Mouse (Mus musculus) 3134 (cell line): ENCODE measurements around the gene Psmg3.

Experiments
- DNase-seq: peaks from one replicate; pipeline ENCODE4 v3.0.0-alpha.2; 2011; ENCODE audit warnings: low spot score; ENCODE audit not compliant: insufficient read length; ENCODE audit errors: extremely low read depth

The Psmg3 gene

DNA sequence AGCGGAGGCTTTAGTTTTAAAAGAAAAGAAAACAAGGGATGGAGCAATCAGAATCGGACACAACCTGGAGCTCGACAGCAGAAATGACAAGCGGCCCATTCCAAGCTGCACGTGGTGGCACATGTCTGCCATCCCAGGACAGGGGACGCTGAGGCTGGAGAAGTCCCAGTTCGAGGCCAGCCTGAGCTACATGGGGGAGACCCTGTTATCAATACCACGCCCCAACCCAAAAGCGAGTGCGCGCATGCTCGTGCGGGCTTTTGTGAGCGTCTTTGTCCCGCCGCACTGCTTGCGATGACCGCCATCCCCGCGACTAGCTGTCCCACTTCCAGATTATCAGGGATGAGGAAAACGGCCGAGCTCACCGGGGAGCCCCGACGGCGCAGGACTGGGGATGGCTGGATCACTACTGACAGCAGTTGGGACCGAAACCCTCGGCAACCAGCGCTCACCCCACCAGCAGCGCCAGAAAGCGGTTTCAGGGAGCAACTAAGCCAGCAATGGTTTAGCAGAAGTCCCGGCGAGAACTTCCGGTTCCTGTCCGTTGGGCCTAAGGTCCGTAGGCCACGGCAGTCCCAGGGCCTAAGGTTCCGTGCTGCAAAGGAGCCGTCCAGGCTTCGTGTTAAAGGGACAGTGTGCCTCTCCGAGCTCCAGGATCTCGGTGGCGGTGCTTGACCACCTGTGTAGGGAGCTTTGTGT lies at the start of gene Psmg3, which contains the start of gene Gm26938:
Gene Psmg3 (minus strand): TSS at position 529 of the 699 bp plus-strand sequence.
Gene Gm26938 (minus strand): TSS at position 51 of the 699 bp plus-strand sequence.
- DNase-seq: peak; percentile 93

DNA sequence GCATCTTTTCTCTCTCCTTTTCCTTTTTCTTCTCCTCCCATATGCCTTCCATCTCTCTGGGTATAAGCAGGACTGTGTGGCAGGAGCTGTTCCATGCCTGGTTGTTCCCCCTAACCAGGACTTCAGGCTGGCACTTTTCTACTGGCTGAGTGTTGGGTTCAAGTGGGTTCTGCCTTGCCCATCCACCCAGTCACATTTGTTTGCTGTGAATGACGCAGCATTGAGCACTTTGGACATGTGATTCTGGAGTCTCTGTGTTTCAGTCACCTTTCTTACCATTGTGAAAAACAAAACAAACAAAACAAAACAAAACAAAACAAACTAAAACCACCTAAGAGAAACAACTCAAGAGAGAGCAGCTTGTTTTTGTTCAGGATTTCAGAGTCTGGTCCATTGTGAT lies 44.8 kb upstream of the Psmg3 start:
- no peak for DNase-seq

DNA sequence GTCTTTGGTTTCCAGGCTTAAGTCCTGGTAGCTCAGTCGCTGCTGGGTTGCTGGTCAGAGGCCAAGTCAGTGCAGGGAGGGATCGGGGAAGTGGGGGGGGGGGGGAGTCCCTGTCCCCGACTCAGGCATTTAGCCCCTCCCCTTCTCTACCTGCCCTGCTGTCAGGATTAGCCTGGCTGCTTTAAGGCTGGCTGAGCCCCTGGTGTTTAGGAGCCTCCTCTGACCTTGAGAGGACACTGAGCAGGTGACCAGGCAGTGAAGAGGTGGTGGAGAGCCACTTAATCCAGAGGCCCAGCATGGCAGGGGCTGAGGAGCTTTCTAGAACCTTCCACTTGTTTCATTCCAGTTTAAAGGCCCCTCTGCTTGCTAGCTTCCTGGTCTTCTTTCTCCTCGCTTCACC lies 44.2 kb upstream of the Psmg3 start:
- no peak for DNase-seq

DNA sequence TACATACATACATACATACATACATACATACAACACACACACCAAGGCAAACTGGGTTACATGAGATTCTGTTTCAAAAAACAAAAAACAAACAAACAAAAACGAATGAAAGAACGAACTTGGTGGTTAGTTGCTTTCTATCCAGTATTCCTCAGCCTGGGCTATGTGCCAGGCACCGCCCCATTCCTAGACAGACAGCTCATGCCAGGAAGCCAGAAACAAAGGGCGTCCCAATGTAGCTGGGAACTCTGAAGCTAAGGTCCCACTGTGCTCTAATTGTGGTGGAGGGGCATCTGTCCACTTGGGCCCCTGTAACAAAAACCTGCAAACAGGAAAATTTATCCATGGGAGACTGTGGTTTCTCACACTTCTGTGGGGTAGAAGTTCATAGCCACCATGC lies 36.1 kb upstream of the Psmg3 start:
- DNase-seq: no peak

DNA sequence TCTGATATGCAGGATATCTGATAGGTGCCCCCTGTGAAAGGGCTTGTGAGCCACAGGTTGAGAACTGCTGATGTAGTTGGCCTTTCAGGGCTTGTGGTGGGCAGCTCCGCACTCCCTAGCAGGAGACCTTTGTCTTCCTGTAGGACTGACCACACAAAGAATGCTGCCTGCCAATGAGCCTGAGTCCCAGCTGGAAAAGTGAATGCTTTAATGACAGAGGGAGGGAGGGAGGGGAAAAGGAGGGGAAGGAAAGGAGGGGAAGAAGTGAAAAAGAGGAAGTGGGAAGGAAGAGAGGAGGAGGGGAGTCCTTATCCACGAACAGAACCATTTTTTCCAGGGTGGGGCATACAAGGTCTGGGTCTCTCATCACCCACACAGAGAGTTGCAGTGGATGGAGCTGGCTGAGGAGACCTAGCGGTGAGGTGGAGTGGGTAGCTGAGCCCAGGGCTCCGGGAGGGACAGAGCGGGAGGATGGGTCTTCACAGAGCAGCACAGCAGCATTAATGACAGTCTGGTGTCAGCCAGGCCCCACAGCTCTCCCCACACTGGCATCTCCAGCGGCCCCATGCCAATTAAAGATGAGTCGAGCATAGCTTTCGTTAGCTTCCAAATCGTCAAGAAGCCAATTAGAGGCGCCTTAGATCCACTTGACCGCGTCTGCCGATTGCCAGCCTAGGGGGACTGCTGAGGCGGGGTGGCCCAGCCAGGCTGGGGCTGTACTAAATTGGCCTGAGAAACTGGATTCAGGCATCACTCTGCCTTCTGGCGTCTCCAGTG lies 33.8 kb upstream of the Psmg3 start:
- no peak for DNase-seq

DNA sequence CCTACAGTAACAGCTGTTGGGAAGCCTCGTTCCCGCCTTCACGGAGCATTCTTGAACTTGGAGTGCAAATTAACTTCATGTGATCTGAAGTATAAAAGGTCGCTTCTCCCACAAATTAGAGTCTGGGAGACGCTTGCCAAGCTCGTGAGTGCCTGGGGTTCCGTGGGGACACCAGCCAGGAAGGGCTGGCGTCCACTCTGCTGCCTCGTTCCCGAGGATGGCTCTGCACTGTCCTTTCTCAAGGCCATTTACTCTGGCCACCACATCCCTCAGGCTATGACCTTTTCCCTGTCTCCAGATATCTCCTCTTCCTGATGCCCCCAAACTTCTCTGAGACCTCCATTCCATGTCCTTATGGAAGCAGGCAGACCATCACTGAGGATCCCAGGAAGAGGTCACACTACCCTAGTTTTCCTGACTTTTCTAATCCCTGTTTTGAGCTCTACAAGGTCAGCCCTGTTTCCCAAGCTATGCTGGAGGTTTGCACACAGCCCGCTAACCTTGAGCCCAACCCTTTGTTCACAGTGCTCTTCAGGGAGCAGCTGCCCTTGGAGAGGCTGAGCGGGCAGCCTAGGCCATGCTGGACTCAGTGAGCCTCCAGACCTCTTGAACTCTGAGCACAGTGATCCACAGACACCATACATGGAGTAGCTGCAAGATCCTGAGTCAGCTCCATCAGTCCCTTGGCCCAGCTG lies 23.1 kb upstream of the Psmg3 start:
- DNase-seq: no peak

DNA sequence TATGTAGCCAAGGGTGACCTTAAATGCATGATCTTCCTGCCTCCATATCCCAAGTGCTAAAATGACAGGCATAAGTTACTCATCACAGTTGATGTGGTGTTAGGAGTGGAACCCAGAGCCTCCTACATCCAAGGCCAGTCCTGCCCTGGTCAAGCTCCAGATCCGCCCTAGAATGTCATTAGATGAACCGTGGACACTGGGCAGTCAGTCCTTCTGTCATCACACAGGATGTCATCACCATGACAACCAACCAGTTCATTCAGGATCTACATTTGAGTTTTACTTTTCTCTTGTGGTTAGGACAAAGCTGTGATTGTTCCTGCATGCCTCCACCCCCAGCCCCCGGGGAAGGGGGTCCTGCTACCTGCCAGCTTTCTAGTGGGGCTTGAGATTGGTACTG lies 12.5 kb upstream of the Psmg3 start:
- DNase-seq: no peak

DNA sequence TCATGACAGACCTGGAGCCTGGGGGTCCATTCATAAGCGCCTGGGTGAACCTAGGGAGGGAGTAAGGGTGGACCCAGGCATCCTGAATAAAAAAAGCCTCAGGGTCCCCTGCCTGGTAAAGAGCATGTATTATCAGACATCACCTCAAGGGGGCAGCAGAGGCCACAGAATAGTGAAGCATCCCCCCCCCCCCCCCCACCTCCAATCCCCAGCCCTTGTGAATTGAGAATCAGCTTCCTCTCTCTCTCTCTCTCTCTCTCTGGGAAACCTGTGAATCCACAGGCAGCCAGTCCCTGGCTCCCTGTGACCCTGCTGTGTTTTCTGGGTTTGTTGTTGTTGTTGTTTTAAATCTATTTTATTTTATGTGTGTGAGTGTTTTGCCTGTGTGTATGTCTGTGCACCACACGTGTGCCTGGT lies 11.8 kb upstream of the Psmg3 start:
- no peak for DNase-seq

DNA sequence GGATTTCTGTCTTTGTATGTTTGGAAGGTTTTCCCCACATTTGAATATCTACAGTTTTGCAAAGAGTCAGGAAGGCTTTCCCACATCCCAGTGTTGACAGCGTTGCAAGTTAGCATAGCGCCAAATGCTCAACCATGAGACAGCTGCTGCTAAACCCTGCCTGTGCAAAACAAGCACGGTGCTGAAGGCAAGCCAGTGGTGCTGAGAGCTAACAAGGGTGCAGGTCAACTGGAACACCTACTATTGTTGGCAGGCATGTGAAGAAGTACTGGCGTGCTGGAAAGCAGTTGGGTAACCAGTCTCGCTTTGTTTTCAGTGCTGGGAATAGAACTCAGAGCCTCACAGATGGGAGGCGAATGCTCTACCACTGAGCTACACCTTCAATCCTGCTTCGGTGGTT lies 9.0 kb upstream of the Psmg3 start:
- DNase-seq: no peak

DNA sequence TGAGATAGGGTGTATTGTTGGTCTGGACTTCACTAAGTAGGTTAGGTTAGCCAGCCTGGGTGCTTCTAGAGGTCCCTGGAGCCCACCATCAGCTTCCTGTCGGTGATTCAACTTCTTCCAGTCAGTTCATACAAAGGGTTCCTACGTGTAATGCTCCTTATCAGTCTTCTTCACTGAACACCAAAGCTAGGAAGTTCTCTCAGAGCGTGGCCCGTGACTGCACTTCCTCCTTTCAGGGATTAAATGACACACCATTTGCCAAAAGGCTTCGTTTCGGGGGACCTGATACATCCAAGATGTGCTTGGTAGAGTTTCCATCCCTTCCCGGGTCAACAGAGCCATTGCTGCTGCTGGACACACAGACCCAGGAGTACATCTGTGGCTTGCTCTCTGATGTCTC lies 5.4 kb upstream of the Psmg3 start:
- no peak for DNase-seq

DNA sequence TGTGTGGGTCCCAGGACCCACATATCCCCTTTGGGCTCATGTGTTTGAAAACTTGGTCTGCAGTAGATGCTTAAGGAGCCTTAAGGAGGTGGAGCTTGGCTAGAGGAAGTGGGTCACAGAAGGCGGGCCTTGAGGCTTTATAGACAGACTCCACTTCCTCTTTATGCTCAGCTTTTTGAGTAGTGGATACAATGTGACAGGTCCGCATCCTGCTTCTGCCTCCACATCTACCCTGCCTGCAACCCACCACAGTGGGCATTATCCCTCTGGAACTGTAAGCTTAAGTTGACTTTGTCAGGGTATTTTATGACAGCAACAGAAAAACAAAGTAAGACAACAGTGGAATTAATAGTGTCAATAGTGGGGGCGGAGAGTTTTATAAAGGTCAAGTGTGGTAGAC lies 4.0 kb upstream of the Psmg3 start:
- DNase-seq: no peak

DNA sequence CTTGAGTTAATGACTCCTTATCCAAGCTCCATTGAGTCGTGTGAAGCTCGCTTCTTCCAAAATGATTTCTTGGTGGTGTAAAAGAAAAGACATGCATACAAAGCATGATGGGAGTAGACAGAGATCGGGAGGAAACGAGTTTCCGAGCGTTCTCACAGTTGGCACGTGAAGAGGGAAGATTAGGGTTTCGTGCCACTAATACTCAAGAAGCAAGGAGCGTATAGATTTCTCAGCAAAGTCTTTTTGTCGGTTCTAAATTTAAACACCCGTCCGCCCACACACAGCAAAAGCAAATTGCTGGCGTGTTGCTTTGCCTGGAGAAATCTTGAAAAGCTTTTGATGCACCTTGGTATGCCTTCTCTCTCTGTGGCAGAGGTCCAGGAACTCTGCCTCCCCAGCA lies 2.7 kb upstream of the Psmg3 start:
- no peak for DNase-seq

DNA sequence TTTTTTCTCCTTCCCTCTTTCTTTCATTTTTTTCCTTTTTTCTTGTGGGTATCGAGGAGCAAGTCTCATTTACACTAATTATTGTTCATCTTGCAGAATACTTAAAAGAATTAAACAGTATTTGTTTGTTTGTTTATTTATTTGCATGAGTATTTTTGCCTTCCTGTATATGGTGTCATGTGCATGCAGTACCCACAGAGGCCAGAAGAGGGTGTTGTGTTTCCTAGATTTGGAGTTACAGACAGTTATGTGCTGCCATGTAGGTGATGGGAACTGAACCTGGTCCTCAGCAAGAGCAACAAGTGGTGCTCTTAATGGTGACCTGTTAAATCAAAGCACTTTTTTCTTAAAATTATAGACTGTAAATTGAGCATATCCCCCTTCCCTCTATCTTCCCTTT lies 908 bp upstream of the Psmg3 start:
- no peak for DNase-seq

DNA sequence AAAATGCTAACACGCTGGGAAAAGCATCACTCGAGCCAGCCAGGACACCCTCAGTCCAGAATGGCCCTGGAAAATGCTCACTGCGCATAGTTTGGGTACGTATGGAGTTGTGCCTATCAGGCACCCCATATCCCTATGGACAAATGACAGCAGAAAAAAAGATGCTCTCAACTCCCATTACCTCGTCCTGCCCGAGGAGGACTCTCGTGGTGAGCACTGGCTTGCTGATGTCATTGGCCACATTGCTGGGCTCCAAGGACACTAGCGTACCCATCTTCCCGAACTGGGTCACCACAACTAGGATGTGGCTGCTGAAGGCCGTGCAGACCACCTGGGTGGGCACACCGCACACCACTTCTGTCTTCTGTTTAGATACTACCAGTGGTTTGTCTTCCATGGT lies 738 bp downstream of the Psmg3 start:
- no peak for DNase-seq

DNA sequence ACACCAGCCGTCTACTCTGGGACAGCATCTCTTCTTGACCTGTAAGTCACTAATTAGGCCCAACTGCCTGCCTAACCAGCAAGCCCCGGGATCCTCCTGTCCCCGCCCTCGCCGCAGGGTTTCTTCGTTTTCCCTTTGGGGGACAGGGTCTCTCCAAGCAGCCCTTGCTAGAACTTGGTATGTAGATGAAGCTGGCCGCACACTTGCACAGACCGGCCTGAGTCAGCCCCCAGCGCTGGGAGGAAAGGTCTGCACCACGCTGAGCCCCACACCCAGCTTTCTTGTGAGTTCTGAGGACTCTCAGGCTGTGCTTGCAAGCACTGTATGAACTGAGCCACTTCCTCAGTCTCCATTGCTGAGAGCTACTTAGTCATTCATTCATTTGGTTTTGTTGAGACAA lies 2.2 kb downstream of the Psmg3 start:
- DNase-seq: no peak

DNA sequence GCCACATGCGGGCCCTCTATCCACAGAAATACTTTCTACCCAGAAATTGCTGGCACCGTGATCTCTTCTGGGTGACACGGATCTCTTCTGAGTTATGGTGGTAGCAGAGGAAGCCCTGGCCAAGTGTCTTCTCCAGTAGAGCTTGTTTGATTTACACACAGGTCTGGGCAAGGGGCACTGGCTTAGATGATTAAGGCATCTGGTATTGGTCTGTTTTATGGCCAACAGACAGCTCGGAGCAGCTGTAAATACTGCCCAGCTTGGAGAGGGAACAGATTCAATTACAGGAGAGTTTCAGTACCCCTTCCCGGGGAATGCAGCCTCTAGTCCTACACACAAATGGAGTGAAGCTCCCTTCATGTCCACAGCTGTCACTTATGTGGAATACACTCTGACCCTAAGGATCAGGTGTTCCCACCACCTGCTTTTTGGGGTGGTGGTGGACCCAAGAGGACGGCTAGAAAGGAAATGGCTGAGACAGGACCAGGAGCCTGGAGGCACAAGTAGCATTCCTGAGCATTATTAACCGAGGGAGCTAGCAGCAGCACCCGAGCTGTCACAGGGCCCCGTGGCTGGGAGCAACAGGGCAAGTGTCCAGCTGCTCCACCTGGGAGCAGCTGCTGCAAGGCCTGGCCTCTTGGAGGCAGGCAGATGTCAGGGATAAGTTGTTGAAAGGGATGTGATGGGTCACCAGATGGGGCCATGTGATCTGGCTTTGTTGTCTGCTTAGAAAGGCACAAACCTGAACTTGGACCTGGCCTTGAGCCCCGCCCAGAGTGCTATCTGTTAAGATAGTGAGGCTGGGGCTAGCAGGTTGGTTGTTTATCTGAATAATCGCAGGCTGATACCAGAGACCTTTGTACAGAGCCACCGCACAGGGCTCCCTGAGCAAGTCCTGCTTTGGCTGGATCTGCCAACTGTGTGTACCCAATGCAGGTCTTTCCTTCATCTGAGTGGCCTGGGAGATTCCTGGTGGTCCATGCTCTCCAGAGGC lies 4.9 kb downstream of the Psmg3 start:
- DNase-seq: no peak

DNA sequence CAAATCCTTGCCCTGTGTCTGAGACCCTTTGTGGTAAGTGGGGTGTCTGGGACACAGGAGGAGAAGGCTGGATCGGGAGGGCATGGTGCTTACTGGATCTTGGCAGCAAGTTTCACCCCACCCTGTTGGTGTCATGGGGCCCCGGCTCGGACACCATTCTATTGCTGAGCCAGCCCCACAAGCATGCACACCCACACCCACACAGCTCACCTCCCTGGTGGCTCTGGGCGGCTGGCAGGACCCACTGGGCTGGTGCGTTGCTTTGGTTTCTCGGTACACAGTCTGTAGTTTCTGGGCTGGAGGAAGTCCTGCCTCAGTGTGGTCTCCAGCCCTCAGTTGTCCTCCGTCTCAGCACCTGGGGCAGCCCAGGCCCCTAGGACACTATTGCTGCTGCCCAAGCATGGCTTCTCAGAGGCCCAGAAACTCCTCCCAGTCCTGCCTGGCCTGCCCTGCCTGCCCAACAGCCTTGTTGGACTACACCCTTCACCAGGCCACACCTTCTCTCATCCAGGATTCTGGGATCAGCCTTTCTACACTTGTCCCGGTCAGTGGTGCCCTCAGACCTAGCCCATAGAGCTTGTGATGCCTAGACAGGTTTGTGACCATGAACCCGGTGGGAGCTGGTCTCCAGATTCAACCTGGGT lies 7.0 kb downstream of the Psmg3 start, which contains the start of gene Tmem184a:
Gene Tmem184a (minus strand): TSS at position 380 of the 644 bp plus-strand sequence.
- no peak for DNase-seq

DNA sequence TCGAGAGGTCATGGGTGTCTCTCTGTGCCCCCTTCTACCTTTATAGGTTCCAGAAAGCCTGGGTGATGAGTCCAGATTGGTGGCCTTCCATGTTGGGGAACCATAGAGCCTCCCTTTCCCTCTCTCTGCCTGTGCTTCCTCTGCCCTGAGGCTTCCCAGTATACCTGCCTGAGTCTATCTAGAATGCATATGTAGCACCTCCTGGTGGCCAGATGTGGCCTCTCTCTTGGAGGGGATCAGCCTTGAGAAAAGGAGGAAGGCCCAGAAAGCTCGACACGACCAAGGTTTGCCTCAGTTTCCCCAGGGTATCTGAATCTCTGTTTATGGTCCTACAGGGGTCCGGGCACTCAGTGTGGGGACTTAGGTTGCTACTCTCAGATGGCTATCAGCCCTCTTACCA lies 7.9 kb downstream of the Psmg3 start:
- no peak for DNase-seq

DNA sequence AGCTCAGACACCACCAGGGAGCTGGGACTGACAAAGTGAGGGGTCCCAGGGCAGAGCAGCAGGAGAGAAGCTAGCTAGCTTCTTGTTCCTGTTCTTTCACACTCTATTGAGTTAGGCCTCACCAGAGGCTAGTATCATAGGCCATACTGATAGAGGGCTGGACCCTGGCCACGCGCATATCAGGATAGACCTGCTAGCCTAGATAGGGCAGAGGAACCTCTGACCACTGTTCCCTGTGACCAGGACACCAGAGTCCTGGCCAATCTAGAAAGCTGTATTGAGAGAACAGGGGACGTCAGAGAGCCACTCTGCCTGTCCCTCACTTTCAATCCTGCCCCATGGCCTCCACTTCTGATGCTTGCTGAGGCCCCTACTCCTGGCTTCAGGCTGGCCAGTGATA lies 8.6 kb downstream of the Psmg3 start:
- no peak for DNase-seq

DNA sequence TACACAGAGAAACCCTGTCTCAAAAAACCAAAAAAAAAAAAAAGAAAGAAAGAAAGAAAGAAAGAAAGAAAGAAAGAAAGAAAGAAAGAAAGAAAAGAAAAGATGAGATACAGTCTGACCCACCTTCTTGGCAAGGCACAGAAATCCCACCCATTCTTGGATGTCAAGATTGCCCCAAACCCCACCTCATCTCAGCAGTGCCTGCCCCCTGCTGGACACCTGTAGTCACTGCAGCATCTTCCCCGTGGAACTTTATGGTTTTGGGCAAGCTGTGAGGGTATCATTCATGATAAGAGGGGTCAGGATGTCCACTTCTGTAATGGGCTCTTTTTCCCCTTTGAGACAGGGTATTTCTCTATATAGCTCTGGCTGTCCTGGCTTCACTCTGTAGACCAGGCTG lies 9.4 kb downstream of the Psmg3 start:
- DNase-seq: no peak
